Mouse (Mus musculus) heart, embryonic 12.5 days (tissue): Measurements from ENCODE around the gene Krtap13. TPM values are rescaled to one million over a fixed set of nuclear protein-coding genes. Genes with fewer than 3 reads are reported as not detected.

Experiments
- ATAC-seq: fragments of 200-750 bp; cut with Nextera tagmentation; 2 replicates; pipeline ENCODE4 v1.8.0; 2017; ENCODE audit warnings: moderate TSS enrichment, moderate library complexity; ENCODE audit not compliant: insufficient number of reproducible peaks, low FRiP score
- H3K27ac ChIP-seq: fragments of 300-500 bp; sonication (generic); 2 replicates; pipeline ENCODE4 v1.5.1; 2016; ENCODE audit warnings: mild to moderate bottlenecking, moderate library complexity; ENCODE audit not compliant: poor library complexity, severe bottlenecking
- H3K27me3 ChIP-seq: fragments of 300-500 bp; sonication (generic); replicated peaks from 2 replicates; pipeline ENCODE4 v1.6.1; 2016; ENCODE audit warnings: mild to moderate bottlenecking, moderate library complexity
- H3K36me3 ChIP-seq: fragments of 300-500 bp; sonication (generic); 2 replicates; pipeline ENCODE4 v1.6.1; 2016; ENCODE audit warnings: mild to moderate bottlenecking, moderate library complexity
- H3K4me1 ChIP-seq: fragments of 300-500 bp; sonication (generic); replicated peaks from 2 replicates; pipeline ENCODE4 v1.6.1; 2016; ENCODE audit warnings: mild to moderate bottlenecking
- H3K4me2 ChIP-seq: fragments of 300-500 bp; sonication (generic); 2 replicates; pipeline ENCODE4 v1.6.1; 2016; ENCODE audit warnings: mild to moderate bottlenecking, moderate library complexity
- H3K4me3 ChIP-seq: fragments of 300-500 bp; sonication (generic); 2 replicates; pipeline ENCODE4 v1.5.1; 2016; ENCODE audit warnings: mild to moderate bottlenecking
- H3K9ac ChIP-seq: fragments of 300-500 bp; sonication (generic); 2 replicates; pipeline ENCODE4 v1.6.1; 2016; ENCODE audit warnings: mild to moderate bottlenecking, moderate library complexity
- H3K9me3 ChIP-seq: fragments of 300-500 bp; sonication (generic); replicated peaks from 2 replicates; pipeline ENCODE4 v1.6.1; 2016; ENCODE audit warnings: mild to moderate bottlenecking, moderate library complexity
- whole genome bisulfite sequencing: fragments of 180-500 bp; shearing (Covaris S2); methylation state at CpG from one replicate; pipeline ENCODE4 v1.1.7; 2016; 5-methylcytosine and 5-hydroxymethylcytosine counted together
- polyA plus RNA-seq: library from polyadenylated mRNA; unstranded; fragments of >200 nt; fragmentation: Nextera tagmentation; extraction: Ambion mirVana; gene quantifications from 2 replicates; pipeline ENCODE4 v1.2.1, GENCODE M21; 2016

Gene Krtap13
- polyA plus RNA-seq, 1 experiment from 2014 or later: not detected

DNA sequence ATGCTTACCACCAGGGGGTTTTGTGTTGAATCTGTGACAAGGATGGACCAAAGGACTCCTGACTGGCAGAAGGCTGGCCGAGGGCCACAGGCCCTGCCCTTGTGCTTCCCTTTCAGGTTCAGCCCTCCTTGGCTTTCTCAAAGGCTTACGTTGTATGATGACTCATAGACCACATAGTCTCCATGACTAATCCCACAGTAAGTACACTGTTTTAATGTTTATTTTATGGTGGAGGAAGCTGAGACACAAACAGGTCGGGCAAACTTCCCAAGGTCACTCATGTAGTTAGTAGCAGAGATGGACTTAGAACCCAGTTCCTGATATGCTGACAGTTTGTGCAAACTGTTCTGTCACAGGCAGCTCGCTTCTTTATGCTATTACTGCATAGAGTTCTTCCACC lies 40.7 kb downstream of the Krtap13 start:
- Histone ChIP-seq H3K4me3 (no peak overlapping the region), H3K9me3 (no peaks in the 10 kb centered on the region), H3K36me3 (no peaks in the 10 kb centered on the region), H3K27ac (no peak overlapping the region), H3K27me3 (no peaks in the 10 kb centered on the region), H3K4me1 (no peaks in the 10 kb centered on the region), H3K4me2 (no peak overlapping the region), H3K9ac (no peak overlapping the region)
- WGBS: 58% methylated on average over 4 of the region's 4 CpGs
- ATAC-seq: no peak

DNA sequence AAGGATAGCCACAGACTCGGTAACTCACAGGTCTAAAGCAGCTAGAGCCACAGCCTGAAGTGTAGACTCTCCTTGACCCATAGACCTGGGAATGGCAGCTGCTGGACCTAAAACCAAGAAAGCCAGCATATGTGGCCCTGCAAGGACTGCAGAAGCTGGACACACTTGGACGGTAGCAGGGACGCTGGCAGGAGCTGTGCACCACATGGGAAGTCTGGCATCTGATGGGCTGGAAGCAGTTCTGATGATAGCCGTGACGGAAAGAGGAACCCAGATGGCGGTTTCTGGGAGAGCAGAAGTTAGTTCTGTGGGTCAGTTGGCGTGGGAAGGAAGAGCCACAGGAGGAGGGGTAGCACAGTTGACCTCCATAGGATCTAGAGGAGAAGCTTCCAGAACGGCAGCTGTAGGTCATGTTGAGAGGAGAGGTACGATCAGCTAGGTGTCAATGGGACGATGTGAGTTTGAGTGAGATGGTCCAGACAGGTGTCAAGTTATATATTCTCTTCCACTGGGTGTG lies 43.9 kb downstream of the Krtap13 start, which contains the start of gene 2310061N02Rik:
TSS of gene 2310061N02Rik (minus strand) at position 467 of the 517 bp plus-strand sequence.
- no peaks in the 10 kb centered on the region for H3K36me3 ChIP-seq
- 75% methylated on average over 10 of the region's 10 CpGs for WGBS
- H3K27ac ChIP-seq: no peak within 1 kb of the TSS
- no peaks in the 10 kb centered on the region for H3K27me3 ChIP-seq
- no peak within 1 kb of the TSS for H3K4me2 ChIP-seq
- H3K9ac ChIP-seq: no peak within 1 kb of the TSS
- no peaks in the 10 kb centered on the region for H3K9me3 ChIP-seq
- H3K4me3 ChIP-seq: no peak within 1 kb of the TSS
- no peaks in the 10 kb centered on the region for H3K4me1 ChIP-seq
- ATAC-seq: no peak

DNA sequence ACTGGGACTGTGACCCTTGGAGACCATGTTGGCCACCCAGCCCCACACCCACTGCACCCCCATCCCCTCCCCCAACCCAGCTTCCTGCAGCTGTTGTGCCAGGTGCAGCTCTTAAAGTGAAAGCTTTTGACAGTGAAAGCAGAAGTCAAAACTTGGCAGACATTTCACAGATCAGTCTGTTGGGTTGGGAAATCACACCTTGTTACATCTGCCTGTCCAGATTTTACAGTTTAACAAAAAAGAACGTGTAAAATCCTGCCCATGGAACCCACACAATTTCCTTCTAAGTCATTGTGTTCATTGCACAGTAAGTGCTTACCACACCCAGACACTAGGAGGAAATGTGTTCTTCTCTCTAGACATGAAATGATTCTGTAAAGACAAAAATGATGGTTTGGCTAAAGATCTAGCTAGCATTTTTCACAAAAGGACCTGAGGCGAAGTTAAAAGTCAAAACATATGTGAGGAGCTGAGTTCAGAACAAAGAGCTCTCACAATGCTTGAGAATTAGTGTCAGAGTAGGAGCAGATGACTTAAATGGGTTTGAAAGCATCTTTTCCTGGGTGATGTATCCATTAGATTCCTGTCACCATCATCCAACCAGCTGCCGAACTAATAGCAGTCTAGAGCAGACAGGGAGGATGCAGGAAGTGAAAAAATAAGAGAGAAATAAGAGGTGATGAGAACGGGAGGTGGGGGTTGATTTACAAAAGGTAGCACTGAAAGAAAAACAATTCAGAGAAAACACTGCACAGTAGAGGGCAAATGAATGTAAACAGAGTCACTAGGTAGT lies 50.2 kb downstream of the Krtap13 start:
- Histone ChIP-seq H3K36me3 (no peaks in the 10 kb centered on the region), H3K4me2 (no peak overlapping the region), H3K4me1 (no peaks in the 10 kb centered on the region), H3K9ac (no peak overlapping the region), H3K4me3 (no peak overlapping the region), H3K27me3 (no peaks in the 10 kb centered on the region), H3K9me3 (no peaks in the 10 kb centered on the region), H3K27ac (no peak overlapping the region)
- WGBS: 50% methylated on average over 4 of the region's 4 CpGs
- ATAC-seq: no peak

Other genes with a start within 250 kb of the Krtap13 start
- gene Cldn17, start 244.7 kb downstream of the Krtap13 start, polyA plus RNA-seq: not detected in 2 replicates
- 0.34 TPM in 1 of 2 replicates, not detected in the other for gene Cldn8, start 188.5 kb downstream of the Krtap13 start, polyA plus RNA-seq
- gene Krtap24-1, start 139.4 kb downstream of the Krtap13 start, polyA plus RNA-seq: not detected in 2 replicates
- gene 2310079G19Rik, start 124.0 kb downstream of the Krtap13 start, polyA plus RNA-seq: not detected in 2 replicates
- gene Krtap26-1, start 103.8 kb downstream of the Krtap13 start, polyA plus RNA-seq: not detected in 2 replicates
- gene Krtap27-1, start 80.0 kb downstream of the Krtap13 start, polyA plus RNA-seq: not detected in 2 replicates
- not detected in 2 replicates for gene 2310061N02Rik, start 43.7 kb downstream of the Krtap13 start, polyA plus RNA-seq
- gene Krtap13-1, start 22.8 kb downstream of the Krtap13 start, polyA plus RNA-seq: not detected in 2 replicates
- gene 2310034C09Rik, start 7.2 kb upstream of the Krtap13 start, polyA plus RNA-seq: not detected in 2 replicates
- gene 2310057N15Rik, start 22.6 kb upstream of the Krtap13 start, polyA plus RNA-seq: not detected in 2 replicates
- gene Gm5965, start 26.3 kb upstream of the Krtap13 start, polyA plus RNA-seq: not detected in 2 replicates
- not detected in 2 replicates for gene Gm20741, start 60.6 kb upstream of the Krtap13 start, polyA plus RNA-seq
- not detected in 2 replicates for gene Krtap15, start 68.6 kb upstream of the Krtap13 start, polyA plus RNA-seq
- gene Krtap14, start 74.5 kb upstream of the Krtap13 start, polyA plus RNA-seq: not detected in 2 replicates
- not detected in 2 replicates for gene Krtap19-1, start 117.8 kb upstream of the Krtap13 start, polyA plus RNA-seq
- gene Krtap19-2, start 122.6 kb upstream of the Krtap13 start, polyA plus RNA-seq: not detected in 2 replicates
- gene Krtap19-3, start 126.4 kb upstream of the Krtap13 start, polyA plus RNA-seq: not detected in 2 replicates
- not detected in 2 replicates for gene Krtap19-4, start 133.5 kb upstream of the Krtap13 start, polyA plus RNA-seq
- not detected in 2 replicates for gene Krtap19-5, start 144.8 kb upstream of the Krtap13 start, polyA plus RNA-seq
- gene Krtap19-9b, start 180.6 kb upstream of the Krtap13 start, polyA plus RNA-seq: not detected in 2 replicates
- gene Krtap16-3, start 211.2 kb upstream of the Krtap13 start, polyA plus RNA-seq: not detected in 2 replicates